Mouse (Mus musculus) olfactory bulb, adult 2 months (tissue): ENCODE measurements around the gene Lifr. TPM values are rescaled to one million over a fixed set of nuclear protein-coding genes. Genes with fewer than 3 reads are reported as not detected.

Source experiments
- H3K27ac ChIP-seq: fragments of 200-500 bp; 2 replicates; pipeline ENCODE4 v1.5.1; 2012; ENCODE audit warnings: low read depth, low read length; ENCODE audit not compliant: insufficient read depth
- H3K4me1 ChIP-seq: fragments of 200-500 bp; 2 replicates; pipeline ENCODE4 v1.6.1; 2012; ENCODE audit warnings: low read length; ENCODE audit not compliant: control insufficient read depth, insufficient read depth
- H3K4me3 ChIP-seq: fragments of 200-500 bp; 2 replicates; pipeline ENCODE4 v1.5.1; 2012; ENCODE audit warnings: mild to moderate bottlenecking, low read depth, low read length, moderate library complexity; ENCODE audit not compliant: insufficient read depth
- CTCF ChIP-seq: fragments of 200-500 bp; IDR thresholded peaks from 2 replicates; pipeline ENCODE4 v1.5.1; 2012; ENCODE audit warnings: low read depth, mild to moderate bottlenecking, low read length, moderate library complexity; ENCODE audit not compliant: insufficient read depth
- POLR2A ChIP-seq: fragments of 200-500 bp; IDR thresholded peaks from 2 replicates; pipeline ENCODE4 v1.6.1; 2012; ENCODE audit warnings: mild to moderate bottlenecking, low read depth, low read length, moderate library complexity; ENCODE audit not compliant: insufficient read depth
- WGBS: fragments of 180-500 bp; shearing (Covaris S2); methylation state at CpG from one replicate; pipeline ENCODE4 v1.1.7; 2018; 5-methylcytosine and 5-hydroxymethylcytosine counted together
- polyA plus RNA-seq: library from polyadenylated mRNA; stranded (reverse); fragments of >200 nt; gene quantifications from 2 replicates; pipeline ENCODE4 v1.2.4, GENCODE M21; 2012; ENCODE audit warnings: low replicate concordance; ENCODE audit not compliant: missing spikeins, insufficient read depth, insufficient read length

Lifr gene
- polyA plus RNA-seq, 1 experiment = not detected

- Histone ChIP-seq H3K27ac (no peak overlapping the region), H3K4me1 (0 out of 2 replicates have a peak, but pooled peaks cover 6% of the 10 kb centered on the region), H3K4me3 (no peak overlapping the region)
- WGBS = 65% methylated on average over 4 of the region's 4 CpGs
- TF ChIP-seq CTCF = no peak
- no peak for TF ChIP-seq POLR2A
Observed at GRCm38 (mm10) chr15:7061995-7062697, 28.3 kb upstream of the Lifr start.

GRCm38 (mm10) chr15:7062698-7063009 lies 27.8 kb upstream of the Lifr start:
- 0 out of 2 replicates have a peak, but pooled peaks cover 6% of the 10 kb centered on the region for H3K4me1 ChIP-seq
- 100% methylated on average over 1 of the region's 1 CpGs for WGBS
- H3K4me3 ChIP-seq = no peak overlapping the region
- no peak overlapping the region for H3K27ac ChIP-seq
- TF ChIP-seq POLR2A (no peak), CTCF (no peak)

GRCm38 (mm10) chr15:7063521-7064240 lies 26.7 kb upstream of the Lifr start:
- Histone ChIP-seq H3K27ac (no peak overlapping the region), H3K4me3 (no peak overlapping the region), H3K4me1 (0 out of 2 replicates have a peak, but pooled peaks cover 6% of the 10 kb centered on the region)
- no peak for TF ChIP-seq CTCF
- TF ChIP-seq POLR2A = no peak
- 57% methylated on average over 9 of the region's 9 CpGs for WGBS

- H3K27ac ChIP-seq = no peak overlapping the region
- H3K4me3 ChIP-seq = no peak overlapping the region
- 84% methylated on average over 14 of the region's 14 CpGs for WGBS
- H3K4me1 ChIP-seq = 0 out of 2 replicates have a peak, but pooled peaks cover 6% of the 10 kb centered on the region
- no peak for TF ChIP-seq POLR2A
- TF ChIP-seq CTCF = no peak
Observed at GRCm38 (mm10) chr15:7064992-7065523, 25.4 kb upstream of the Lifr start.

- 67% methylated on average over 5 of the region's 5 CpGs for WGBS
- H3K4me3 ChIP-seq = no peak overlapping the region
- no peak overlapping the region for H3K27ac ChIP-seq
- TF ChIP-seq POLR2A (no peak), CTCF (no peak)
- H3K4me1 ChIP-seq = 0 out of 2 replicates have a peak, but pooled peaks cover 6% of the 10 kb centered on the region
Observed at GRCm38 (mm10) chr15:7065624-7066023, 24.8 kb upstream of the Lifr start.

- TF ChIP-seq CTCF (no peak), POLR2A (no peak)
- H3K27ac ChIP-seq = no peak overlapping the region
- WGBS = 96% methylated on average over 3 of the region's 3 CpGs
- peaks cover 10% of the 10 kb centered on the region for H3K4me1 ChIP-seq
- no peak overlapping the region for H3K4me3 ChIP-seq
Observed at GRCm38 (mm10) chr15:7066752-7067151, 23.7 kb upstream of the Lifr start.

GRCm38 (mm10) chr15:7069374-7069773 lies 21.0 kb upstream of the Lifr start:
- Histone ChIP-seq H3K27ac (no peak overlapping the region), H3K4me1 (peaks cover 4% of the 10 kb centered on the region), H3K4me3 (no peak overlapping the region)
- WGBS = 46% methylated on average over 7 of the region's 7 CpGs
- TF ChIP-seq CTCF (no peak), POLR2A (no peak)

GRCm38 (mm10) chr15:7070199-7070794 lies 20.1 kb upstream of the Lifr start:
- no peak for TF ChIP-seq CTCF
- TF ChIP-seq POLR2A = no peak
- H3K4me3 ChIP-seq = no peak overlapping the region
- 93% methylated on average over 6 of the region's 6 CpGs for WGBS
- peaks cover 4% of the 10 kb centered on the region for H3K4me1 ChIP-seq
- no peak overlapping the region for H3K27ac ChIP-seq

- TF ChIP-seq POLR2A (no peak), CTCF (no peak)
- Histone ChIP-seq H3K4me3 (no peak overlapping the region), H3K27ac (no peak overlapping the region), H3K4me1 (peaks cover 4% of the 10 kb centered on the region)
- WGBS = 83% methylated on average over 3 of the region's 3 CpGs
Observed at GRCm38 (mm10) chr15:7073269-7073668, 17.1 kb upstream of the Lifr start.
